Mouse (Mus musculus) lung, embryonic 14.5 days (tissue): Measurements from ENCODE around the gene Rnase9. TPM values are rescaled to one million over a fixed set of nuclear protein-coding genes. Genes with fewer than 3 reads are reported as not detected.

Source experiments
- ATAC-seq: fragments of 200-750 bp; cut with Nextera tagmentation; 2 replicates; pipeline ENCODE4 v1.8.0; 2017; ENCODE audit warnings: mild to moderate bottlenecking, moderate TSS enrichment, moderate library complexity; ENCODE audit not compliant: insufficient read depth
- DNase-seq: peaks from one replicate; pipeline ENCODE4 v3.0.0-alpha.2; 2015
- H3K27ac ChIP-seq: fragments of 300-500 bp; sonication (generic); 2 replicates; pipeline ENCODE4 v1.5.1; 2014; ENCODE audit warnings: low read depth, mild to moderate bottlenecking, moderate library complexity
- H3K27me3 ChIP-seq: fragments of 300-500 bp; sonication (generic); 2 replicates; pipeline ENCODE4 v1.6.1; 2014; ENCODE audit warnings: low read length, control low read depth; ENCODE audit not compliant: insufficient read depth
- H3K36me3 ChIP-seq: fragments of 300-500 bp; sonication (generic); 2 replicates; pipeline ENCODE4 v1.6.1; 2014; ENCODE audit warnings: control low read depth; ENCODE audit not compliant: insufficient read depth
- H3K4me1 ChIP-seq: fragments of 300-500 bp; sonication (generic); 2 replicates; pipeline ENCODE4 v1.6.1; 2014; ENCODE audit warnings: antibody characterized with exemption, control low read depth; ENCODE audit not compliant: insufficient read depth
- H3K4me2 ChIP-seq: fragments of 300-500 bp; sonication (generic); 2 replicates; pipeline ENCODE4 v1.6.1; 2014; ENCODE audit warnings: mild to moderate bottlenecking
- H3K4me3 ChIP-seq: fragments of 300-500 bp; sonication (generic); 2 replicates; pipeline ENCODE4 v1.5.1; 2014; ENCODE audit warnings: low read depth, low read length
- H3K9ac ChIP-seq: fragments of 300-500 bp; sonication (generic); 2 replicates; pipeline ENCODE4 v1.6.1; 2014
- H3K9me3 ChIP-seq: fragments of 300-500 bp; sonication (generic); 2 replicates; pipeline ENCODE4 v1.6.1; 2016; ENCODE audit warnings: low read depth, low read length, control low read depth
- CTCF ChIP-seq: IDR thresholded peaks from 2 replicates; pipeline ENCODE4 v1.5.1; 2016; ENCODE audit warnings: antibody characterized with exemption, low read depth
- WGBS: fragments of 180-500 bp; shearing (Covaris S2); extraction: QIAGEN DNeasy Blood & Tissue Kit; methylation state at CpG from one replicate; pipeline ENCODE4 v1.1.7; 2014; 5-methylcytosine and 5-hydroxymethylcytosine counted together
- polyA plus RNA-seq: library from polyadenylated mRNA; unstranded; fragments of >200 nt; fragmentation: Nextera tagmentation; extraction: Ambion mirVana; gene quantifications from 2 replicates; pipeline ENCODE4 v1.2.1, GENCODE M21; 2014

Gene Rnase9
- polyA plus RNA-seq, 1 experiment from 2014 or later: not detected

- no peak overlapping the region for H3K9ac ChIP-seq
- no peak overlapping the region for H3K4me3 ChIP-seq
- H3K4me1 ChIP-seq: peaks cover 4% of the 10 kb centered on the region; the same call in 1 of the 2 replicates
- H3K4me2 ChIP-seq: no peak overlapping the region
- ATAC-seq (no peak), DNase-seq (no peak)
- no peaks in the 10 kb centered on the region for H3K27me3 ChIP-seq
- no peak for TF ChIP-seq CTCF
- H3K36me3 ChIP-seq: no peaks in the 10 kb centered on the region
- WGBS: 76% methylated on average over 4 of the region's 4 CpGs
- no peak overlapping the region for H3K27ac ChIP-seq
- no peaks in the 10 kb centered on the region for H3K9me3 ChIP-seq
Measured at GRCm38 (mm10) chr14:51085911-51086310, 44.2 kb upstream of the Rnase9 start.

- no peaks in the 10 kb centered on the region for H3K9me3 ChIP-seq
- no peak overlapping the region for H3K27ac ChIP-seq
- DNase-seq (no peak), ATAC-seq (no peak)
- 78% methylated on average over 2 of the region's 2 CpGs for WGBS
- H3K36me3 ChIP-seq: no peaks in the 10 kb centered on the region
- peaks cover 4% of the 10 kb centered on the region; the same call in 1 of the 2 replicates for H3K4me1 ChIP-seq
- H3K4me3 ChIP-seq: no peak overlapping the region
- no peak overlapping the region for H3K4me2 ChIP-seq
- no peak for TF ChIP-seq CTCF
- H3K9ac ChIP-seq: no peak overlapping the region
- no peaks in the 10 kb centered on the region for H3K27me3 ChIP-seq
Measured at GRCm38 (mm10) chr14:51085086-51085485, 43.4 kb upstream of the Rnase9 start.

- ATAC-seq (no peak), DNase-seq (no peak)
- peaks cover 4% of the 10 kb centered on the region; the same call in 1 of the 2 replicates for H3K4me1 ChIP-seq
- H3K9me3 ChIP-seq: no peaks in the 10 kb centered on the region
- no peak for TF ChIP-seq CTCF
- H3K4me3 ChIP-seq: peak overlapping the region; percentile 57
- H3K27ac ChIP-seq: no peak overlapping the region
- H3K36me3 ChIP-seq: no peaks in the 10 kb centered on the region
- no peaks in the 10 kb centered on the region for H3K27me3 ChIP-seq
- H3K9ac ChIP-seq: no peak overlapping the region
- H3K4me2 ChIP-seq: peak overlapping the region; percentile 73
- 7% methylated on average over 7 of the region's 7 CpGs for WGBS
Measured at GRCm38 (mm10) chr14:51083805-51084204, 42.1 kb upstream of the Rnase9 start.

GRCm38 (mm10) chr14:51082599-51083581 is 41.2 kb upstream of the Rnase9 start:
- DNase-seq (peak; percentile 89), ATAC-seq (peak; percentile 81)
- no peaks in the 10 kb centered on the region for H3K27me3 ChIP-seq
- peak overlapping the region; percentile 73 for H3K4me2 ChIP-seq
- peak overlapping the region; percentile 57 for H3K4me3 ChIP-seq
- H3K27ac ChIP-seq: no peak overlapping the region
- no peaks in the 10 kb centered on the region for H3K9me3 ChIP-seq
- peaks cover 4% of the 10 kb centered on the region; the same call in 1 of the 2 replicates for H3K4me1 ChIP-seq
- peak overlapping the region; percentile 49 for H3K9ac ChIP-seq
- TF ChIP-seq CTCF: no peak
- no peaks in the 10 kb centered on the region for H3K36me3 ChIP-seq
- WGBS: 3% methylated on average over 40 of the region's 40 CpGs

GRCm38 (mm10) chr14:51081035-51081434 is 39.4 kb upstream of the Rnase9 start:
- TF ChIP-seq CTCF: no peak
- WGBS: 74% methylated on average over 2 of the region's 2 CpGs
- peaks cover 4% of the 10 kb centered on the region; the same call in 1 of the 2 replicates for H3K4me1 ChIP-seq
- no peak overlapping the region for H3K4me2 ChIP-seq
- H3K36me3 ChIP-seq: no peaks in the 10 kb centered on the region
- H3K27me3 ChIP-seq: no peaks in the 10 kb centered on the region
- no peak for DNase-seq
- H3K9me3 ChIP-seq: no peaks in the 10 kb centered on the region
- no peak overlapping the region for H3K4me3 ChIP-seq
- H3K9ac ChIP-seq: no peak overlapping the region
- no peak overlapping the region for H3K27ac ChIP-seq
- no peak for ATAC-seq

- Histone ChIP-seq H3K27ac (no peak overlapping the region), H3K9ac (no peak overlapping the region), H3K4me1 (peaks cover 4% of the 10 kb centered on the region; the same call in 1 of the 2 replicates), H3K4me3 (no peak overlapping the region), H3K9me3 (no peaks in the 10 kb centered on the region), H3K27me3 (no peaks in the 10 kb centered on the region), H3K4me2 (no peak overlapping the region), H3K36me3 (no peaks in the 10 kb centered on the region)
- DNase-seq: no peak
- TF ChIP-seq CTCF: no peak
- 88% methylated on average over 1 of the region's 1 CpGs for WGBS
- no peak for ATAC-seq
Measured at GRCm38 (mm10) chr14:51079180-51079579, 37.5 kb upstream of the Rnase9 start.

DNA sequence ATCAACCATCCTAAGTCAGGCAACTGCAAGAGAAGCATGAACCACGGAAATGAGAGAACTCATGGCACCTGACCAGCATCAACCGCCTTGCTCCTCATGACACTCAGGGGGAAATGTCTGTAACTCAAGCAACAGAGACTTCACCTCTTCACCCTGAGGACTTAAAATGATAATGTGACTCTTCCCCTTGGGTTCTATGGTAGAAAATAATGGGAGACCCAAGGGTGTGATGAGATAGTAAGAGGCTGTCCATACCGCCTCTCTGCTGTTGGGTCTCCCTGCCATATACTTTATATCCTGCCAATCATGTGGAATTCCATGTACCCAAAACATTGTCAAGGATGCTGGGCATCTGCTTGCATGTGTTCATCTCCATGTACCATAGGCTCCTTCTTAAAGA is 32.7 kb upstream of the Rnase9 start, which contains the start of gene Olfr750:
Gene Olfr750, minus strand, starts transcription at position 101 of the 400 bp plus-strand sequence.
- Histone ChIP-seq H3K4me1 (no peaks in the 10 kb centered on the region), H3K9me3 (no peaks in the 10 kb centered on the region), H3K36me3 (no peaks in the 10 kb centered on the region), H3K9ac (no peak within 1 kb of the TSS), H3K27me3 (no peaks in the 10 kb centered on the region), H3K4me2 (no peak within 1 kb of the TSS), H3K27ac (no peak within 1 kb of the TSS), H3K4me3 (no peak within 1 kb of the TSS)
- TF ChIP-seq CTCF: no peak
- WGBS: 89% methylated on average over 3 of the region's 3 CpGs
- no peak for ATAC-seq
- DNase-seq: no peak
